Mouse (Mus musculus): ENCODE data around the gene Pde2a.

DNA sequence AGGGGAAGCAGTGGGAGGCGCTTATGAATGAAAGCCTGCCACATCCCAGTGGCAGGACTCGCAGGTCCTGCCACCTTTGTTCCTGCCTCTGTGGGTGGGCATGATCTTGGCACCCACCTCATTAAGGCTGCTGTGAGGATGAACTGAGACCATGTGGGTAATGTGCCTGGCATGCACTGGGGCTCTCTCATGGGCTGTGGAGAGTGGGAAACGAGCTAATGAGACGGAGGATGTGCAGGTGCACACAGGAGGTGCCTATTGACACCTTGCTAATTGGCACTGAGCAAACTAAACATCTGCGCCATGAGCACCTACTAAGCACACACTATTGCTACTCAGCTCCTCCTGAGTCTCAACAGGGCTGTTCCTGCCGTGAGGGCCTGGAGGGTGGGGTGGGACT lies 13.5 kb downstream of the Pde2a start:
- no peak for TF ChIP-seq CTCF (IDR thresholded peaks at IDR 0.05; ENCODE audit: low read depth)
- TF ChIP-seq EP300 (IDR thresholded peaks at IDR 0.05; ENCODE audit: low read depth): no peak
